Mouse (Mus musculus): ENCODE data around the gene Myrfl.

DNA sequence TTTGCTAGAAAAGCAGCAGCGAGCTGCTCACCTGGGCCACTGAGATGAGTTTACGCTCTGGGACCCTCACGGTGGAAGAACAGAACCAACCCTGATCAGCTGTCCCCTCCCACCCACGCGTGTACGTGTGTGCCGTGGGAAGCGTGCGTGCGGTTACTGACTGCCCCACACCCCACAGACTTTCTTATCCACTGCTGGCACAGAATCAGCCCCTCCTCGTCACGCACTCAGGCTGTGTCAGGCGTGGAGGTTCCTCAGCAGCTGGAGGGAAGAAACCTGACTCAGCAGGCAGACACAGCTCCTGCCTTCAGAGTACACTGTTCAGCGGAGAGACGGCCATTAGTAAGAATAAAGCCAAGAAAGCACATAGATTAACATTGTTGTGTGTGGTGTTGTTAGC is 86.0 kb downstream of the Myrfl start:
- no peak for TF ChIP-seq CTCF (IDR thresholded peaks at IDR 0.05; ENCODE audit: extremely low read depth, insufficient read depth, insufficient read length, insufficient replicate concordance)
- TF ChIP-seq POLR2A (IDR thresholded peaks at IDR 0.05; ENCODE audit: low read depth, low read length) = no peak
